Mouse (Mus musculus): Measurements from ENCODE around the gene Etfb. TPM values are rescaled to one million over a fixed set of nuclear protein-coding genes. Genes with fewer than 3 reads are reported as not detected.
A peak's percentile ranks its signal among the peaks of the same experiment; 100 is the strongest.

Gene Etfb
- total and polyA plus RNA-seq, 3 experiments = 177 to 186 TPM; not detected in 1

GRCm38 (mm10) chr7:43481191-43481590 is 37.3 kb downstream of the Etfb start:
- Histone ChIP-seq H3K9me3 (replicated peaks; ENCODE audit: insufficient read depth, low read length) (no peaks in the 10 kb centered on the region), H3K4me3 (ENCODE audit: control insufficient read depth in 1 of 2, insufficient read depth in 1 of 2, low read depth in 2 of 2, low read length in 2 of 2) (no peak overlapping the region), H3K79me2 (ENCODE audit: control insufficient read depth, insufficient read depth, low read length, poor library complexity) (no peaks in the 10 kb centered on the region), H3K27ac (ENCODE audit: control insufficient read depth, low read depth, low read length) (no peak overlapping the region), H3K4me1 (ENCODE audit: control insufficient read depth in 1 of 2, insufficient read depth in 2 of 2, low read length in 2 of 2) (no peaks in the 10 kb centered on the region), H3K36me3 (ENCODE audit: control insufficient read depth in 1 of 2, insufficient read depth in 2 of 2, low read length in 2 of 2) (no peaks in the 10 kb centered on the region), H3K9ac (ENCODE audit: control insufficient read depth, low read depth, low read length, poor library complexity, severe bottlenecking) (no peak overlapping the region), H3K27me3 (ENCODE audit: control insufficient read depth in 1 of 2, insufficient read depth in 2 of 2, low read length in 2 of 2) (no peaks in the 10 kb centered on the region)
- no peak for DNase-seq (ENCODE audit: low read depth, low spot score)
- no peak for TF ChIP-seq TAL1 (IDR thresholded peaks at IDR 0.05; ENCODE audit: low read length)
- TF ChIP-seq MAFK (IDR thresholded peaks at IDR 0.05; ENCODE audit: borderline replicate concordance, low read depth, low read length) = no peak
- TF ChIP-seq SMC3 (IDR thresholded peaks at IDR 0.05; ENCODE audit: low read depth, low read length) = no peak
- no peak for TF ChIP-seq E2F4 (IDR thresholded peaks at IDR 0.05; ENCODE audit: borderline replicate concordance, low read depth, low read length)
- TF ChIP-seq MEF2A (IDR thresholded peaks at IDR 0.05; ENCODE audit: extremely low read depth, insufficient replicate concordance, low read depth, low read length, poor library complexity, severe bottlenecking) = no peak
- no peak for TF ChIP-seq RAD21 (IDR thresholded peaks at IDR 0.05; ENCODE audit: low read depth, low read length)
- no peak for TF ChIP-seq NELFE (IDR thresholded peaks at IDR 0.05; ENCODE audit: low read depth, low read length)

- Histone ChIP-seq H3K9me3 (replicated peaks; ENCODE audit: insufficient read depth, low read length) (no peaks in the 10 kb centered on the region), H3K27me3 (ENCODE audit: control insufficient read depth in 1 of 2, insufficient read depth in 2 of 2, low read length in 2 of 2) (no peaks in the 10 kb centered on the region), H3K36me3 (ENCODE audit: control insufficient read depth in 1 of 2, insufficient read depth in 2 of 2, low read length in 2 of 2) (no peaks in the 10 kb centered on the region)
Observed at GRCm38 (mm10) chr7:43482090-43482716, 38.3 kb downstream of the Etfb start.

GRCm38 (mm10) chr7:43483236-43483635 is 39.4 kb downstream of the Etfb start:
- no peaks in the 10 kb centered on the region for H3K27me3 ChIP-seq (ENCODE audit: control insufficient read depth in 1 of 2, insufficient read depth in 2 of 2, low read length in 2 of 2)

More at GRCm38 (mm10) chr7:43482090-43482716, 38.3 kb downstream of the Etfb start:
- Histone ChIP-seq H3K27ac (ENCODE audit: control insufficient read depth, low read depth, low read length) (no peak overlapping the region), H3K9ac (ENCODE audit: control insufficient read depth, low read depth, low read length, poor library complexity, severe bottlenecking) (no peak overlapping the region), H3K79me2 (ENCODE audit: control insufficient read depth, insufficient read depth, low read length, poor library complexity) (no peaks in the 10 kb centered on the region), H3K4me3 (ENCODE audit: control insufficient read depth in 1 of 2, insufficient read depth in 1 of 2, low read depth in 2 of 2, low read length in 2 of 2) (no peak overlapping the region), H3K4me1 (ENCODE audit: control insufficient read depth in 1 of 2, insufficient read depth in 2 of 2, low read length in 2 of 2) (no peaks in the 10 kb centered on the region)
- DNase-seq (ENCODE audit: low read depth, low spot score) = no peak
- TF ChIP-seq E2F4 (IDR thresholded peaks at IDR 0.05; ENCODE audit: borderline replicate concordance, low read depth, low read length) (no peak), MAZ (IDR thresholded peaks at IDR 0.05; ENCODE audit: low read depth, low read length) (no peak), MYB (IDR thresholded peaks at IDR 0.05; ENCODE audit: low read depth, low read length) (no peak), NRF1 (IDR thresholded peaks at IDR 0.05; ENCODE audit: insufficient read depth, low read depth, low read length, poor library complexity, severe bottlenecking) (no peak), CTCF (IDR thresholded peaks at IDR 0.05 in 2 of 3, conservative IDR thresholded peaks at IDR 0.05 in 1 of 3; ENCODE audit: control insufficient read depth in 1 of 3, insufficient read depth in 1 of 3, low read depth in 2 of 3, low read length in 3 of 3, poor library complexity in 1 of 3, severe bottlenecking in 1 of 3) (no peak), ETS1 (IDR thresholded peaks at IDR 0.05; ENCODE audit: low read depth, low read length) (no peak), SMC3 (IDR thresholded peaks at IDR 0.05; ENCODE audit: low read depth, low read length) (no peak), CHD1 (IDR thresholded peaks at IDR 0.05; ENCODE audit: low read depth, low read length) (no peak), JUND (IDR thresholded peaks at IDR 0.05; ENCODE audit: low read depth, low read length) (no peak)

More at GRCm38 (mm10) chr7:43483236-43483635, 39.4 kb downstream of the Etfb start:
- no peak overlapping the region for H3K4me3 ChIP-seq (ENCODE audit: control insufficient read depth in 1 of 2, insufficient read depth in 1 of 2, low read depth in 2 of 2, low read length in 2 of 2)
- no peaks in the 10 kb centered on the region for H3K36me3 ChIP-seq (ENCODE audit: control insufficient read depth in 1 of 2, insufficient read depth in 2 of 2, low read length in 2 of 2)
- H3K9ac ChIP-seq (ENCODE audit: control insufficient read depth, low read depth, low read length, poor library complexity, severe bottlenecking) = no peak overlapping the region
- peak; percentile 7 for DNase-seq (ENCODE audit: low read depth, low spot score)
- TF ChIP-seq KAT2A (conservative IDR thresholded peaks at IDR 0.05; ENCODE audit: low read depth, low read length) (no peak), CTCF (IDR thresholded peaks at IDR 0.05 in 2 of 3, conservative IDR thresholded peaks at IDR 0.05 in 1 of 3; ENCODE audit: control insufficient read depth in 1 of 3, insufficient read depth in 1 of 3, low read depth in 2 of 3, low read length in 3 of 3, poor library complexity in 1 of 3, severe bottlenecking in 1 of 3) (no peak), ETS1 (IDR thresholded peaks at IDR 0.05; ENCODE audit: low read depth, low read length) (no peak), EP300 (IDR thresholded peaks at IDR 0.05; ENCODE audit: low read depth in 1 of 2, low read length in 2 of 2) (no peak), MYB (IDR thresholded peaks at IDR 0.05; ENCODE audit: low read depth, low read length) (no peak), USF2 (IDR thresholded peaks at IDR 0.05; ENCODE audit: borderline replicate concordance in 1 of 2, insufficient read depth in 1 of 2, low read depth in 1 of 2, low read length in 2 of 2) (no peak), ELF1 (IDR thresholded peaks at IDR 0.05; ENCODE audit: low read depth, low read length) (no peak), MEF2A (IDR thresholded peaks at IDR 0.05; ENCODE audit: extremely low read depth, insufficient replicate concordance, low read depth, low read length, poor library complexity, severe bottlenecking) (no peak), MYC (IDR thresholded peaks at IDR 0.05; ENCODE audit: low read depth, low read length) (no peak), ZNF384 (IDR thresholded peaks at IDR 0.05; ENCODE audit: low read depth, low read length) (no peak), GATA1 (IDR thresholded peaks at IDR 0.05; ENCODE audit: low read depth, low read length) (no peak), SIN3A (IDR thresholded peaks at IDR 0.05; ENCODE audit: low read length) (no peak), ZKSCAN1 (IDR thresholded peaks at IDR 0.05; ENCODE audit: low read depth, low read length) (no peak), E2F4 (IDR thresholded peaks at IDR 0.05; ENCODE audit: borderline replicate concordance, low read depth, low read length) (no peak), USF1 (IDR thresholded peaks at IDR 0.05; ENCODE audit: low read depth, low read length) (no peak), HCFC1 (IDR thresholded peaks at IDR 0.05; ENCODE audit: low read depth, low read length) (no peak), POLR2AphosphoS2 (IDR thresholded peaks at IDR 0.05; ENCODE audit: low read length) (no peak)
- no peaks in the 10 kb centered on the region for H3K79me2 ChIP-seq (ENCODE audit: control insufficient read depth, insufficient read depth, low read length, poor library complexity)
- H3K4me1 ChIP-seq (ENCODE audit: control insufficient read depth in 1 of 2, insufficient read depth in 2 of 2, low read length in 2 of 2) = no peaks in the 10 kb centered on the region
- H3K27ac ChIP-seq (ENCODE audit: control insufficient read depth, low read depth, low read length) = no peak overlapping the region
- H3K9me3 ChIP-seq (replicated peaks; ENCODE audit: insufficient read depth, low read length) = no peaks in the 10 kb centered on the region
